Mouse (Mus musculus) megakaryocyte, embryonic 14.5 days (primary cell): ENCODE measurements around the gene Tbc1d8.

Source experiments
- FLI1 ChIP-seq: IDR thresholded peaks from 2 replicates; pipeline ENCODE4 v1.6.1; 2012; ENCODE audit warnings: low read length, inconsistent platforms, mixed read lengths
- GATA1 ChIP-seq: IDR thresholded peaks from 3 replicates; pipeline ENCODE4 v1.6.1; 2012; ENCODE audit warnings: mixed read lengths, low read length, inconsistent platforms, borderline replicate concordance

DNA sequence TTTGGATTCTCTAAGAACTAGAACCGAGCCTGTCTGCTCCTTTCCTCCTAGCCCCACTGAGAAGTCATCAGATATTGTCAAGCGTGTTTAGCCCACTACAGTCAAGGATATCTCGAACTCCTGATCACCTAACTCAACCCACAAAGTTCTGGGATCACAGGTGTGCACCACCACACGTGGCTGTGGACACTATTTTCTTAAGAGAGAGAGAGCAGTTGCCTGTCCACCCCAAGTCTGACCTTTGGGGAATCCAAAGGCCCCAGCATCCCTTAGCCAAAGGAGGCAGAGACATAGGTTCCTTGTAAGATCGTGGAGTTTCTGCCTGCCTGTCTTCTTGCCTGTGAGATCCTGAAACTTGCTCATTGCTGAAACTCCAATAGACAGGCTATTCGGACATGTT lies 111.5 kb downstream of the Tbc1d8 start:
- TF ChIP-seq GATA1 (no peak), FLI1 (no peak)
